Mouse (Mus musculus) erythroblast, adult 5-6 weeks (primary cell): ENCODE results near the gene Mark2. TPM values are rescaled to one million over a fixed set of nuclear protein-coding genes. Genes with fewer than 3 reads are reported as not detected.

Experiments
- ATAC-seq: replicated peaks from 2 replicates; pipeline ENCODE4 v1.8.0; 2016; ENCODE audit warnings: moderate number of reproducible peaks, mild to moderate bottlenecking, moderate TSS enrichment, inconsistent platforms; ENCODE audit not compliant: poor library complexity, low FRiP score, severe bottlenecking
- total RNA-seq, 2 experiments: library from RNA; stranded (forward) in 1 of 2; stranded (reverse) in 1 of 2; fragments of 150-400 nt in 1 of 2; fragments of 200-764, 138-1000 nt in 1 of 2; gene quantifications; 2 replicates each; pipeline versions ENCODE4 v1.2.3 to v1.2.4; 2015 to 2017; ENCODE audit warnings: low replicate concordance in 2 of 2

Gene Mark2
- total RNA-seq, 2 experiments from 2014 or later: 19.4 to 57.1 TPM

GRCm38 (mm10) chr19:7337781-7338342 lies 3.8 kb downstream of the Mark2 start:
- ATAC-seq: no peak

DNA sequence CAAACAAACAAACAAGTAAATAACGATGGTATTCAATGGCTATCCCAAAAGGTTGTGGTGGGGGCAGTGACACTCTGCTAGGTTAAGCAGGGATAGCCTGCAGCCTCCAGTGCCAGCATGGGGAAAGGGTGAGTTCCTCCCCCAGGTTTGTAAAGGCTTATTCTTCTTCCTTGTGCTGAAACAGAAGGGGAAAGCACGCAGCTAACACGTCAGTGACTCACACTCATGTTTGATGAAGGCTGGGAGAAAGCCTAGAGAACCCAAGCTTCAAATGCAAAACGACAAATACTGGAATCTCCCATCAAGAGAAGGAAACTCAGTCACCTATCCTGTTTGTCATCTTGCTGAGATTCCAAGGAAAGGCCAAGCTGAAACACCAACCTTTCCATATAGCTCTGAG lies 6.0 kb downstream of the Mark2 start:
- no peak for ATAC-seq

DNA sequence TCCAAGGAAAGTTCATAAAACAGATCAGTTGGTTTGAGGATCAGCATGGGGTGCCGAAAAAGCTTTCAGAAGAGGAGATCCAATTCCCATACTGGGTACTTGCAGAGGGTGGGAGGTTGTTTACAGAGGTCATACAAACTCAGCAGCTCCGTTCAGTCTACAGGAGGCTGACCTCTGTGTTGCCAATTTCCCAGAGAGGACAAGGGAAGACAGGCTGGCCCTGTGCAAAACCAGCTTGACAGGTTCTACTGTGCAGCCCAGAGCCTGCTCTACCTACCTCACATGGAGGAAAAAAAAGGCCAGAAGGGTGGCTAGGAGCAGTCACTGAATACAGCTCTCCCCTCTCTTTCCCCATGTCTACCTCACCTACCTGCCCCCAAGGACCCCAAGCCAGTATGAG lies 7.6 kb downstream of the Mark2 start:
- no peak for ATAC-seq

DNA sequence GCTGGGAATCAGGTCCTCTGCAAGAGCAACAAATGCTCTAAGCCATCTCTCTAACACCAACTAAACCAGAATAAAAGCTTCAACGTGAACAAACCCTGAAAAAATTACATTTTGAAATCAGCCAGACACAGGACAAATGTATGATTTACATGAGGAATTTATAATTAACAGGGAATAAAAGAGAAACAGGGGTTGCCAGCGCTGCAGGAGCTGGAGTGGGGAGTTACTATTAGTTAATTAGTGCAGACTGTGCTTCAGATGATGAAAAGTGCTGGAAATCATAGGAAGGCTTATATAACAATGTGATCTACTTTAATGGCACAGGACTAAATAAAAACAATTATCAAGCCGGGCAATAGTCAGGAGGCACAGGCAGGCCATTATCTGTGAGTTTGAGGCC lies 20.3 kb downstream of the Mark2 start:
- ATAC-seq: no peak

DNA sequence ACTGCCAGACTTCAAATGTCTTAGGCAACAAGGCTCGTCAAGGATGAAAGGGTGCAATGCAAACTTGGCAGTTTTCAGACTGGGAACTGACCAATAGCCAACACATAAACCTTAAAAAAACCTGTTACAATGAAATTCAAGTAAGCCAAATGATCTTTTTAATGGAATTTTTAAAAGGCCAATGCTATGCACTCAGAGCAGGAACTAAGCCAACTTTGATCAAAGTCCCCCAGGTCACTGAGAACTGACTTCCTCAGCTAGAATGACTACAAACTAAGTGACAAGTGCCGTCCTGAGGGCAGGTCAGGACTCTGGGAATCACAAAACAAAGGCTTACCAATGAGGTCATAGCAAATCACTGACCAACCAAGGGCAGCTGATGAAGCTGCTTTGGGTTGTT lies 21.5 kb downstream of the Mark2 start:
- ATAC-seq: no peak

DNA sequence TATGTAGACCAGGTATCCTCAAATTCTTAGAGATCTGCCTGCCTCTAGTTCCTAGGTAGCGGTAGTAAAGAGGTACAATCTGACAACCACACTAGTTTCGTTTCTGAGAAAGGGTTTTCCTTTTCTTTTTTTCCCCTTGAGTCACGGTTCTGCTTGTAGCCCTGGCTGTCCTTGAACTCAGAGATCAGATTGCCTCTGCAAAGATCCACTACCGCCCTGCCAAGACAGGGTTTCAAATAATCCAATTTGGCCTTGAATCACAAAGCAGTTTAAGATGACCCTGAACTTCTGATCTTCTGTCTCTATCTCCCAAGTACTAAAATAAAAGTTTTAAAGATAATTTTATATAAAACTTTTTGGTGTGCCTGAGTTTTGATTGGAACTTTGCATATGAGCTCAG lies 23.9 kb downstream of the Mark2 start:
- no peak for ATAC-seq

- no peak for ATAC-seq
Measured at GRCm38 (mm10) chr19:7316822-7317221, 24.8 kb downstream of the Mark2 start.

DNA sequence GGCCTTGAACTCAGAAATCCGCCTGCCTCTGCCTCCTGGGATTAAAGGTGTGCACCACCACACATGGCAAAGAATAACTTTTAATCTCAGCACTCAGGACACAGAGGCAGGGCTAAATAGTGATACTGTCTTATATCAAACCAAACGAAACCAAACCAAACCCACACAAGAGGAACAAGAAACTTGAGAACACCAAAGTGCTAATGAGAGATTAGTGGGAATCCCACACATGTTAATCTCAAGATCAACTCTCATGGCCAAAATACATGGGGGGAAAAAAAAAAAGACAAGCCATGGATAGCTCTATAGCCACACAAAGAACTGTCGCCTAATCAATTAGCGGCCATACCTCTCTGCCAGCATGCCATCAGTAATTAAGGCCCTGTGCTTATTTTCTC lies 26.1 kb downstream of the Mark2 start:
- ATAC-seq: no peak

GRCm38 (mm10) chr19:7314976-7315586 lies 26.6 kb downstream of the Mark2 start:
- no peak for ATAC-seq

GRCm38 (mm10) chr19:7313660-7314059 lies 28.0 kb downstream of the Mark2 start:
- no peak for ATAC-seq

DNA sequence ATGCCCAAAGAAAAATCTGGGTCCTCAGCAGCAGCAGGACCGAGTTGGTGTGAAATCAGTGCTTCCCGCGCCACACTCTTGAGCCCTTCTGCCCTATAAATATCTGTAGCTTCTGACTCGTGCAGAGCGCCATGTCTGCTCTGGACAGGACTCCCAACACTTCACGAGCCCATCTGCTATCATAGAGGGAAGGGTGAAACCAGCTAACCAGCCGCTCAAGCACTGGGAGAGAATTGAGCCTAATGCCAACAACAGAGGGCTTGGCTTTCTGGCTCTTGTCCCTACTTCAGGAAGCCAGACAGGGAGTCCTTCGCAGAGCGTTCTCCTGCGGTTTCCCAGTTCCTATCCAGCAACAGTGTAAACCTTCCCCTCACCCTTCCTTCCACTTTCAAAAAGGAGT lies 30.4 kb downstream of the Mark2 start:
- ATAC-seq: no peak

DNA sequence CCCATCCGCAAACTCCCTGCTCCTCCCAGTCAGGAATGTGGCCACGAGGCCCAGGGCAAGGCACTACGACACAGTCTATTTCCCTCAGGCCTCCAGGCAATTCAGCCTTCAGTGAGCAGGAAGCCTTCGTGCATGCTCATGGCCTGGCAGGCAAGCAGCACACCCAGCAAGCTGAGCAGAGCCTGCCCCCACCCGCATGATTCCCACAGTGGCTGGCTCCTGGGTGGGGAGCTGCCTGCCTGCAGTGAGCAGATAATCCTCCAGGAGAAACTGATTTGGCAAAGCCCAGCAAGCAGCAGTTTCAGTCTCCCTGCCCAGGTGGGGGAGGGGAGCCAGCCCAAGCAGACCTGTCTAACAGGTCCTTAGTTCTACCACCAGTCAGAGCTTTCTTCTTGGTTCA lies 31.0 kb downstream of the Mark2 start:
- peak; percentile 86 for ATAC-seq

GRCm38 (mm10) chr19:7309738-7310330 lies 31.8 kb downstream of the Mark2 start:
- ATAC-seq: no peak

DNA sequence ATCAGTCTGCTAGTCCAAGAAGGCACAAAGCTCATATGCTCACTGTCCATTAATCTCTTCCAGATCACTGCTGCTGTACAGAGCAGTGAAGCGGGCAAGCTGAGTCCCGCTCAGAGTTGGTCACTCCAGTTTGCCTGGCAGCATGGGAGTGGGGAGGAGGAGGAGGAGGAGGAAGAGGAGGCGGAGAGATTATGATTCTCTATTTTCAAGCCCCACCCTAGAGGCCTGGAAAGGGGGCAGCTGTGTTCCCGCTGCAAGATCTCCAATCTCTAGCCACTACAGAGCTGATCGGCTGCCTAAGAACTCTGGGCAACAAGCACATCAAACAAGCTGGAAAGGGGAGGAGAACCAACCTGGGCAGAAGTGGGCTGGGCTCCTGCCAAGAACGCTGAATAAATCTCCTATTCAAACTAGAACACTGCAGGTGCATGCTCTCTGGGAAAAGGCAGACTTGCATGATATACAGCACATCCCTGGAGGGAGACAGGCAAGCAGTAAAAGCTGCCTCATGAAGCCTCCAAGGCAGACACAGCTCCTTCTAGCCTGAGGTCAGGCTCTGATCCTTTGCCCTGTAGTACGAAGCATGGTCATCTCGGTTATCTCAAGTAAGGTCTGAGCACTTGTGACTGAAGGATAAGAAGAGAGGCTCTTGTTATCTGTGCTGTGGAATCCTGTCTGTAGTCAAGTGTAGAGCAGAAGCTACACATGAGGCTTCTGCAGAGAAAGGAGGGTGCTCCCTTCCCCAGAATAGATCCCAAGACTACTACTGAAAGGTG lies 33.5 kb downstream of the Mark2 start:
- 0 out of 2 replicates have a peak, but pooled peaks have one; percentile 21 for ATAC-seq

GRCm38 (mm10) chr19:7306968-7307367 lies 34.7 kb downstream of the Mark2 start:
- ATAC-seq: no peak

DNA sequence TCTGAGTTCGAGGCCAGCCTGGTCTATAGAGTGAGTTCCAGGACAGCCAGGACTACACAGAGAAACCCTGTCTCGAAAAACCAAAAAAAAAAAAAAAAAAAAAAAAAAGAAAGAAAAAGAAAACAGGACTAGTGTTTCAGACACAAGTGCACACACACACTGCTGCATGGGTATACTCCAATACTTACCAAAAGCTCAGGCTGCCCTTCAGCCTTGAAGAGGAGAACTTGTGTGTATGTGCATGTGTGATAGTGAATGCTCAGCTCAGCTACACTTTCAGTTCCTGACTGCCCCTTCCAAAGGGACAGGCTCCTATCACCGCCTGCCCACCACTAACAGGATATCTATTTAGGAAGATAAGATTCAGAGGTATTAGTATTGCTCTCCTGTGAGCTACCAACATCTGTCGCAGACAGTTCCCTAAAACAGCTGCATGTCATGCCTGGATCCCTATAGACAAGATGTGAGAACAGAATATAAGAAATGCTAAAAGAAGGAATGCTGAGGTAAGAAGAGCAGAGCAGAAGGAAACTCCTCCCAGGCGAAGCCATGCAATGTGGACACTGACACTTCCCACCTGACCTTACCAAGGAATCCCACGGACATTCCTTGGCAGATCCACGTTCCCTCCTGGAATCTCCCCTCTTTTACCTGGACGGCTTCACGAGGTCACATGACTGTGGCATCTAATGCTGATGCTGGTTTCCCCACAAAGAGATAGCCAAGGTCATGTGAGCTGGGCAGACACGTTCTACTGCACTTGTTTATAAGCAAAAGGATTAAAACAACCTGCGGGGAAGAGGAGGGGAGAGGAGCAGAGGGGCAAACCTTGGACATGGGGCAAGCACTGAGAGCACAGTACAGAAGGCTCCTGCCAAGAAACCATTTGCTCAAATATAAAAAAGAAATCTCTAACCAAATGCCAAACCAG lies 36.0 kb downstream of the Mark2 start:
- ATAC-seq: no peak

DNA sequence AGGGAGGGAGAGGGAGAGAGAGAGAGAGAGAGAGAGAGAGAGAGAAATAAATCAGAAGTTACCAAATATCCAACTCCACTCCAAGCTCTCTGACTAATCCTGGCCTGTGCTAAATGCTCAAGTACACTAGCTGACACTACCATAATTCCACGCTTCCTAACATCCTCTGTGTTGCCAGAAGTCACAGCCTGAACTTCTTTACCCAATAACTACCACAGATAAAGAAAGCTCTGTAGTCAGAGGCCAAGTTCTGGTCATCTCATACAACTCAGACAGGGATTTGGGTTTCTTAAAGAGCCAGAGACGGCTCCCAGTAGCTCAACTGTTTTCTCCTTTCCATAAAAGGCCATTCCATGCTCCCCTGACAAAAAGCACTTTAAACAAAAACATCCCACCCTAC lies 36.9 kb downstream of the Mark2 start:
- no peak for ATAC-seq

DNA sequence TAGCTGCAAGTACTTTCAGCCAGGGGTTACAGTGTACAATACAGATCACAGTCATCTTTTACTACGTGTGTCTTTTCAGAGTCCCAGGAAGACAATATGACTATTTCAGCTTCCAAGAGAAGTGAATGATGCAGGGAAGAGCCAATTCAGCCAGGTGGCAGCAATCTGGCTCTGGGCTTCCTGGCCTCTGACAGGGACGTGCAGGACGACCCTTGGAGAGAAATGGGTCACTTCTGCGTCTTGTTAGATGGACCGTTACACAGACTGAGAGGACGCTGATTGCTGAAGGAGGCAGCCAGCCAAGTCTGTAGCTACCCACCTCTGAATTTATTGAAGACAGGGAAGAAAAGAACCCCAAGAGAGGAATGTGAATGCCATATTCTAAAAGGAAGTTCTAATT lies 37.9 kb downstream of the Mark2 start:
- ATAC-seq: no peak

- ATAC-seq: no peak
Measured at GRCm38 (mm10) chr19:7302493-7302797, 39.2 kb downstream of the Mark2 start.
